Mouse (Mus musculus) liver, postnatal 0 days (tissue): Measurements from ENCODE around the gene Rcan1. TPM values are rescaled to one million over a fixed set of nuclear protein-coding genes. Genes with fewer than 3 reads are reported as not detected.
"Not testable (repeated sequence)": the region's sequence is repeated elsewhere in the genome, so short reads cannot be mapped to it uniquely, and the experiment has no call there.

ENCODE experiments used
- ATAC-seq: fragments of 200-750 bp; cut with Nextera tagmentation; 2 replicates; pipeline ENCODE4 v1.8.0; 2017; ENCODE audit warnings: mild to moderate bottlenecking, moderate library complexity
- DNase-seq: peaks from one replicate; pipeline ENCODE4 v3.0.0-alpha.2; 2016
- H3K27ac ChIP-seq: fragments of 300-500 bp; sonication (generic); 2 replicates; pipeline ENCODE4 v1.5.1; 2014; ENCODE audit warnings: antibody characterized with exemption, moderate library complexity, mild to moderate bottlenecking, low read depth
- H3K27me3 ChIP-seq: fragments of 300-500 bp; sonication (generic); 2 replicates; pipeline ENCODE4 v1.6.1; 2014; ENCODE audit warnings: low read length, control low read depth, mixed read lengths; ENCODE audit not compliant: insufficient read depth
- H3K36me3 ChIP-seq: fragments of 300-500 bp; sonication (generic); replicated peaks from 2 replicates; pipeline ENCODE4 v1.6.1; 2014; ENCODE audit warnings: mild to moderate bottlenecking, control low read depth, low read length, moderate library complexity, mixed read lengths; ENCODE audit not compliant: insufficient read depth
- H3K4me1 ChIP-seq: fragments of 300-500 bp; sonication (generic); 2 replicates; pipeline ENCODE4 v1.6.1; 2014; ENCODE audit warnings: antibody characterized with exemption, mild to moderate bottlenecking, control low read depth; ENCODE audit not compliant: insufficient read depth
- H3K4me2 ChIP-seq: fragments of 300-500 bp; sonication (generic); 2 replicates; pipeline ENCODE4 v1.6.1; 2014; ENCODE audit warnings: low read depth, mild to moderate bottlenecking, low read length, moderate library complexity, mixed read lengths
- H3K4me3 ChIP-seq: fragments of 300-500 bp; sonication (generic); 2 replicates; pipeline ENCODE4 v1.5.1; 2014; ENCODE audit warnings: low read depth, low read length
- H3K9ac ChIP-seq: fragments of 300-500 bp; sonication (generic); replicated peaks from 2 replicates; pipeline ENCODE4 v1.6.1; 2014; ENCODE audit warnings: mild to moderate bottlenecking, moderate library complexity
- H3K9me3 ChIP-seq: fragments of 300-500 bp; sonication (generic); 2 replicates; pipeline ENCODE4 v1.6.1; 2016; ENCODE audit warnings: mild to moderate bottlenecking, control low read depth, low read length, mixed read lengths
- CTCF ChIP-seq: sonication (generic); IDR thresholded peaks from 2 replicates; pipeline ENCODE4 v1.5.1; 2016; ENCODE audit warnings: antibody characterized with exemption, low read depth
- EP300 ChIP-seq: IDR thresholded peaks from 2 replicates; pipeline ENCODE4 v1.6.1; 2016; ENCODE audit warnings: antibody characterized with exemption, low read depth, mild to moderate bottlenecking
- WGBS: fragments of 180-500 bp; shearing (Covaris S2); extraction: QIAGEN DNeasy Blood & Tissue Kit; methylation state at CpG from one replicate; pipeline ENCODE4 v1.1.7; 2014; ENCODE audit not compliant: insufficient replicate concordance; 5-methylcytosine and 5-hydroxymethylcytosine counted together
- polyA plus RNA-seq: library from polyadenylated mRNA; unstranded; fragments of >200 nt; fragmentation: Nextera tagmentation; extraction: Ambion mirVana; gene quantifications from 2 replicates; pipeline ENCODE4 v1.2.1, GENCODE M21; 2015

Rcan1 gene
- polyA plus RNA-seq, 1 experiment from 2014 or later = 12.0 TPM

- WGBS = 79% methylated on average over 13 of the region's 13 CpGs
- H3K27ac ChIP-seq = no peak overlapping the region
- no peak overlapping the region for H3K4me3 ChIP-seq
- H3K4me1 ChIP-seq = peaks cover 4% of the 10 kb centered on the region; the same call in 1 of the 2 replicates
- H3K9me3 ChIP-seq = no peaks in the 10 kb centered on the region
- no peak for TF ChIP-seq CTCF
- TF ChIP-seq EP300 = no peak
- H3K4me2 ChIP-seq = no peak overlapping the region
- no peaks in the 10 kb centered on the region for H3K36me3 ChIP-seq
- no peaks in the 10 kb centered on the region for H3K27me3 ChIP-seq
- DNase-seq (no peak), ATAC-seq (peak; percentile 75)
- H3K9ac ChIP-seq = no peak overlapping the region
Observed at GRCm38 (mm10) chr16:92422435-92423362, 48.0 kb downstream of the Rcan1 start.

DNA sequence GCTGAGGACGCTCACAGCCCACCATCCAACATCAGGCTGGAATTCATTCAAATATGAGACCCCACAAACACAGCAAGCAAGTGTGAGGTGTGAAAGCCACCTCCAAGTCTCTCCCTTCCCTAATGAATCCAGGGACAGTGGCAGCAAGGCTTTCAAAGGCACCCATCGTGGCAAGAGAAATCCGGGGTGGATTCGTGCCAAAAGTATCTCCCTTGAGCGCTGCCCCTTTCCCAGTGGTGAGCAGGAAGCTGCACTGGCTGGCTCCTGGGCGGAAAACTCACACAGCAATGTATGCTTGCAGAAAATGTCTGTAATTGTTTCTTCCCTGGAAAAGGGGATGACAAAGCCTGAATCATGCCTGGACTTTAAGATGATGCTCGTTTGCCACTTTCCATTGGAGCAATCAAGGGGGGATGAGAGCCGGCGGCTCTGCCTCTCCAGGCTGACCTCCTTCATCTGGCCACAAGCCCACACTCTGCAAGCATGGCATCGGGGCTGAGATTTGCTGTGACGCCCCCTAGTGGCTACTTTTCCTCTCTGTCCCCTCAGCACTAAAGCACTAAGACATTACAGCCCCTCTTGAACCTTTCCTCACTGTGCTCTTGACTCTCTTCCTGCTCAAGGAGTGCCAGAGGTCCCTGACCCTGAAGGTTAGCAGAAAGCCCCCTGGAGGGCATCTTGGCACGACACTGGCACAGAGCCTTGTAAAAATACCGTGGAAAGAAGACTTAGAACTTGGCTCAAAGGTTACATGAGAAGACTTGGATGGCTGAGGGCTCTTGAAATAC lies 49.3 kb downstream of the Rcan1 start:
- DNase-seq = no peak

DNA sequence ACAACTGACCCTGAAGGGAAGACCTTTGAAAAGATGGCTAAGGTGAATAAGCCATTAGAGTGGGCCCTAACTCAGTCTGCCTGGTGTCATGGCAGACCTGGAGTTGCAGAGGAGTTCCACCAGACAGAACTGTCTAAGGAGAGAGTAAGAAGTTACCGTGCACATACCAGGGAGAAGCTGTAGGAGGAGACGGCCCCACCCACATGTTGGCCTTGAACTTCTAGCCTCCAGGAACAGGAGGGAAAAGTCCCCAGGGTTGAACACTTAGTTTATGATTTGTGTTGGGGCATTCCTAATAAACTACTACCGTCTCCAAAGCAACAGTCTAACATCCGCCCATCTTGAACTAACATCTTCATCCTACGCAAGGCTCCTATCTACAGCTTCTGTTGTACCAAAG lies 50.0 kb downstream of the Rcan1 start:
- Histone ChIP-seq H3K9me3 (no peaks in the 10 kb centered on the region), H3K4me2 (no peak overlapping the region), H3K27me3 (no peaks in the 10 kb centered on the region), H3K27ac (no peak overlapping the region), H3K4me3 (no peak overlapping the region), H3K36me3 (no peaks in the 10 kb centered on the region), H3K9ac (no peak overlapping the region), H3K4me1 (no peaks in the 10 kb centered on the region)
- 79% methylated on average over 5 of the region's 5 CpGs for WGBS
- TF ChIP-seq EP300 = no peak
- TF ChIP-seq CTCF = no peak
- DNase-seq = no peak
- ATAC-seq = no peak

More for the DNA sequence above, 49.3 kb downstream of the Rcan1 start:
- Histone ChIP-seq H3K27ac (no peak overlapping the region), H3K4me2 (no peak overlapping the region), H3K27me3 (no peaks in the 10 kb centered on the region), H3K36me3 (no peaks in the 10 kb centered on the region), H3K4me3 (no peak overlapping the region), H3K4me1 (peaks cover 4% of the 10 kb centered on the region; the same call in 1 of the 2 replicates), H3K9me3 (no peaks in the 10 kb centered on the region), H3K9ac (no peak overlapping the region)
- WGBS = 61% methylated on average over 13 of the region's 13 CpGs
- no peak for TF ChIP-seq EP300
- peak; percentile 49 for TF ChIP-seq CTCF
- no peak for ATAC-seq

DNA sequence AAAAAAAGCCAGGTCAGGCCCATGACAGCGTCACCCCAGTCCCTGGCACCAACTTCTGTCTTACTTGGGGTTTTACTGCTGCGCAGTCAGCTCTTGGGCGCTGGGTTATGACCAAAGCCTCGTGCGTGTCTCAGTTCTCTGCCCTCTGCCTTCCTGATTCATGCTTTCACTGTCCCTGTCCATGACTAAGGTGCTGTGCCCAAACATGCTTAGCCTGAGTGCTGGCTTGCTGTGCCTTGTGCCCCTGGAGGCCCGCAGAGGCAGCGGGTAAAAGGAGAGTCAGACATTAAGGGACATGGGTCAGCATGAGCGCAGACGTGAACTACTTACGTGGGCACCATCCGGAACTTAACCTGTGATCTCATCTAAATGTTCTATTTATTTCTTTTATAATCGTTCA lies 51.6 kb downstream of the Rcan1 start:
- ATAC-seq = no peak
- Histone ChIP-seq H3K27ac (no peak overlapping the region), H3K4me1 (no peaks in the 10 kb centered on the region), H3K4me2 (no peak overlapping the region), H3K27me3 (no peaks in the 10 kb centered on the region), H3K9me3 (no peaks in the 10 kb centered on the region), H3K36me3 (no peaks in the 10 kb centered on the region), H3K9ac (no peak overlapping the region), H3K4me3 (no peak overlapping the region)
- no peak for DNase-seq
- TF ChIP-seq CTCF (no peak), EP300 (no peak)
- WGBS = 87% methylated on average over 12 of the region's 12 CpGs

DNA sequence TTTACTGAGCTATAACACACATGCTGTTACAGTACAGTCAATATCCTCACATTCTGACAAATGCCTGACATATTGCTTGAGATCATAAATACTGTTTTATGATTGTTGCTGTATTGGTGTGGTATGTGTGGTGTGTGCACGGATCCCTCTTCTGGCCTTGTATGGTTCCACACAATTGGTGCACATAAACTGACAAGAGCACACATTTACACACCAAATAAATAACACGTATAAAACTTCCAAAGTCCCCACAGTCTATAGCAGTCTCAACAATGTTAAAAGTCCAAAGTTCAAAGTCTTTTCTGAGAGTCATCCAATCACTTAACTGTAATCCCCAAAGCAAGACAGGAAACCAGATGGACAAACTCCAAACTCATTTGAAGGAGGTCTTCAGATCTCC lies 53.4 kb downstream of the Rcan1 start:
- no peak for TF ChIP-seq EP300
- TF ChIP-seq CTCF = no peak
- no peaks in the 10 kb centered on the region for H3K27me3 ChIP-seq
- no peaks in the 10 kb centered on the region for H3K9me3 ChIP-seq
- H3K27ac ChIP-seq = no peak overlapping the region
- no peak for ATAC-seq
- 64% methylated on average over 2 of the region's 2 CpGs for WGBS
- no peak overlapping the region for H3K4me3 ChIP-seq
- no peak overlapping the region for H3K4me2 ChIP-seq
- H3K4me1 ChIP-seq = peaks cover 4% of the 10 kb centered on the region
- no peak for DNase-seq
- H3K36me3 ChIP-seq = no peaks in the 10 kb centered on the region
- H3K9ac ChIP-seq = no peak overlapping the region

DNA sequence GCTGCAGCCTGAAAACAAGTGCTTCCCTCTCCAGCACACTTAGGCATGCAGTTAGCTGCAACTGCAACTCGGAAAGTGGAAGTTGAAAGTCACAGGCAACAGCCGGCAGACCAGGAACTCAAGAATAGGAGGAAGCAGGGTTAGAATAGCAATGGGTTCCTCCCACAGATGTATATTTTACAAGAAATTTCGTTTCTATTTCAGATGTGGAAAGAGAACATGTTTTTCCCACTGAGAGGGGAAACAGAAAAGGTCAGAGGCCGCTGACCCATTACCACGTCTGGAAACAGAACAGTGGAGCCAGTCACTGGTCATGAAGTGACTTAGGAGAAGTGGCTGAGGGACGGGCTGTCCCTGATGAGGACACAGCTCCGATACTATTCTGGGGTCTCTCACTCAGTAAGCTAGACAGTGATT lies 55.0 kb downstream of the Rcan1 start:
- DNase-seq (no peak), ATAC-seq (peak; percentile 63)
- TF ChIP-seq CTCF (no peak), EP300 (peak; percentile 65; the same call in 1 of the 2 replicates)
- Histone ChIP-seq H3K27ac (peak overlapping the region; percentile 78), H3K4me3 (no peak overlapping the region), H3K27me3 (no peaks in the 10 kb centered on the region), H3K4me1 (peaks cover 8% of the 10 kb centered on the region), H3K36me3 (no peaks in the 10 kb centered on the region), H3K9me3 (no peaks in the 10 kb centered on the region), H3K9ac (no peak overlapping the region), H3K4me2 (peak overlapping the region; percentile 37; the same call in 1 of the 2 replicates)
- WGBS = 28% methylated on average over 7 of the region's 7 CpGs

- H3K4me1 ChIP-seq, H3K27me3 ChIP-seq, H3K4me3 ChIP-seq, H3K36me3 ChIP-seq, ATAC-seq, H3K9ac ChIP-seq, H3K4me2 ChIP-seq, DNase-seq, H3K9me3 ChIP-seq: not testable (repeated sequence)
- WGBS = 38% methylated on average over 6 of the region's 6 CpGs
- 0 out of 2 replicates have a peak overlapping the region, but pooled peaks have one; percentile 44 for H3K27ac ChIP-seq
Observed at GRCm38 (mm10) chr16:92415038-92415437, 55.6 kb downstream of the Rcan1 start.
